Comparison of ENCODE assay signal across 10 mouse cellular contexts in the genomic region with DNA sequence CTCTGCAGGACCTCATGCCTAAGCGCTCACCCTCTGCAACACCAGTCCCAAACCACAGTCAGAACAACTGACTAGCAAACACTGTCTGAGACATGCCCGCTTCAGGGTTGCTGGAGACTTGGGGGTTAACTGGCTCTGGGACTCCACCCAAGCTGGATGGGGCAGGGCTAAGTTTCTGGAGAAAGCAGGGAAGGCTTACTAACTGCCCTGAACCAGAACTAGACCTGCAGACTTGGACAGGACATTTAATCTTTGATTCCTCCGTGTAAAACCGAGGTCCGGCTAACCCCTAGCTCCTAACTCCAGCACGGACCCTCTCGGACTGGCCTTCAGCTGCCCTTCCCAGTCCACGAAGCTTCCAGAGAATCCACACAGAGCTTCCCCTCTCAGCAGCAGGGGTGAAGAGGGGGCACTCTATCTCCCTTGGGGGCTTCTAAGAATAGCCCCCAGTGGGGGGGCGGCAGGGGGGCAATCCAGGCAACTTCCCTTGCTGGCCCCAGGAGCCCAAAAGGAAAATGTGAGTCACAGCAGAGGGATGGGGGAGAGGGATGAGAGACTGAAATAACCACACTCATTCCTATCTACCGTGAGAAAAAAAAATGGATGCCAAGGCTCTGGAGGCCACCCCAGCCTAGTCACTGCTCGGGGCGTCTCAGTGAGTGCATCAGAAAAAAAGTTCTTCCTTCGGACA. TPM values are rescaled to one million over a fixed set of nuclear protein-coding genes. Genes with fewer than 3 reads are reported as not detected.
DNase-seq lines count a peak whose midpoint lies in the region; ATAC-seq and TF ChIP-seq lines count a peak whose summit lies in the region.
"Had no signal": no experiment of that assay in that cellular context is flagged by ENCODE, and none has a peak within 500 bp of the region (broad histone marks: within the 10 kb centered on the region; RNA-seq: fewer than 3 reads in every experiment).

No protein-coding gene starts in this region.

- H3K9me3 ChIP-seq in intestine, embryonic 14.5 days (ENCODE audit: control insufficient read depth, low read length): no peaks in the 10 kb centered on the region

- WGBS in intestine, embryonic 14.5 days: 53% methylated on average over 13 of the region's 13 CpGs

- H3K4me1 ChIP-seq in intestine, embryonic 14.5 days (replicated peaks; ENCODE audit: control insufficient read depth, insufficient read depth, low read length): peaks cover 44% of the 10 kb centered on the region

- no peaks in the 10 kb centered on the region for H3K27me3 ChIP-seq in intestine, embryonic 14.5 days (replicated peaks; ENCODE audit: control insufficient read depth, insufficient read depth, low read length)

- ATAC-seq in intestine, embryonic 14.5 days (replicated peaks; ENCODE audit: low FRiP score, low TSS enrichment, low read depth): no peak; the same call in 1 of the 2 replicates
- ATAC-seq in megakaryocyte-erythroid progenitor cell, adult 5-6 weeks (replicated peaks; ENCODE audit: low FRiP score, low TSS enrichment, poor library complexity, severe bottlenecking): peak; percentile 58

- intact Hi-C loops in gastrocnemius, adult 2 months (cut with DNase I): no loop called here
- intact Hi-C loops in left cerebral cortex, postnatal 4 days (cut with DNase I): no loop called here

- H3K4me2 ChIP-seq in intestine, embryonic 14.5 days (ENCODE audit: low read length): peak overlapping the region; percentile 45

- peak overlapping the region; percentile 23 for H3K9ac ChIP-seq in intestine, embryonic 14.5 days (ENCODE audit: low read length)

- peak overlapping the region; percentile 90 for H3K27ac ChIP-seq in gastrocnemius, adult 2 months
- peak overlapping the region; percentile 58 for H3K27ac ChIP-seq in intestine, embryonic 14.5 days (ENCODE audit: low read depth)

- peaks cover 67% of the 10 kb centered on the region for H3K36me3 ChIP-seq in intestine, embryonic 14.5 days (ENCODE audit: control insufficient read depth, insufficient read depth, low read length)

- TF ChIP-seq CTCF in gastrocnemius, adult 2 months (IDR thresholded peaks at IDR 0.05): no peak

- peak; percentile 49 for DNase-seq in urinary bladder, postnatal 14 days (ENCODE audit: low spot score)
- DNase-seq in urinary bladder, adult 2 months (ENCODE audit: low spot score): no peak
- peak; percentile 74 for DNase-seq in gastrocnemius, adult 2 months
- no peak for DNase-seq in intestine, embryonic 14.5 days (ENCODE audit: low spot score)
- no peak for DNase-seq in embryo, embryonic 9.5 days (ENCODE audit: extremely low spot score)
- no peak for DNase-seq in left cerebral cortex, postnatal 4 days
- DNase-seq in T-cell, adult 2 months (ENCODE audit: low spot score): no peak

- H3K4me3 ChIP-seq in gastrocnemius, adult 2 months: peak overlapping the region; percentile 67
- peak overlapping the region; percentile 18; the same call in 1 of the 2 replicates for H3K4me3 ChIP-seq in intestine, embryonic 14.5 days (ENCODE audit: low read depth, low read length)

RNA-seq across cellular contexts. Expression of gene Adcy6, which starts 7.5 kb away (rescaled TPM):
- 43.2 and 53.3 TPM in 2 replicates for polyA plus RNA-seq in urinary bladder, adult 2 months (2012; rRNA removed)
- 10 to 100 TPM; 22.8 to 23.1 TPM for total RNA-seq in gastrocnemius, adult 2 months (2021)
- polyA plus RNA-seq in intestine, embryonic 14.5 days (2014; fragmentation: Nextera tagmentation; extraction: Ambion mirVana): 19.8 and 21.9 TPM in 2 replicates
- 55.8 and 57.2 TPM in 2 replicates for total RNA-seq in megakaryocyte-erythroid progenitor cell, adult 5-6 weeks (2014; fragmentation: Nextera tagmentation)
- total RNA-seq in megakaryocyte-erythroid progenitor cell, adult 5-6 weeks (2017): 28.8 and 45.9 TPM in 2 replicates
- total RNA-seq in left cerebral cortex, postnatal 4 days (2021): 10 to 100 TPM; 55.1 to 56.6 TPM

RNA-seq across cellular contexts. Expression of gene Cacnb3, which starts 28.3 kb away (rescaled TPM):
- 75.2 and 79.8 TPM in 2 replicates for polyA plus RNA-seq in urinary bladder, adult 2 months (2012; rRNA removed)
- total RNA-seq in gastrocnemius, adult 2 months (2021): 1 to 10 TPM; 1.8 to 2.2 TPM
- 31.5 and 34.8 TPM in 2 replicates for polyA plus RNA-seq in intestine, embryonic 14.5 days (2014; fragmentation: Nextera tagmentation; extraction: Ambion mirVana)
- total RNA-seq in megakaryocyte-erythroid progenitor cell, adult 5-6 weeks (2014; fragmentation: Nextera tagmentation): not detected in 2 replicates
- total RNA-seq in megakaryocyte-erythroid progenitor cell, adult 5-6 weeks (2017): not detected in 2 replicates
- total RNA-seq in left cerebral cortex, postnatal 4 days (2021): 100 to 1,000 TPM; 213 to 226 TPM
- total RNA-seq: neutrophil, adult 5-6 weeks had no signal

RNA-seq across cellular contexts. Expression of gene 4930415O20Rik, which starts 31.5 kb away (rescaled TPM):
- polyA plus RNA-seq in urinary bladder, adult 2 months (2012; rRNA removed): not detected in 2 replicates
- 1 to 10 TPM in 1 of 2 experiments, not detected in 1; 1.2 TPM for total RNA-seq in gastrocnemius, adult 2 months (2021)
- 0.35 and 0.59 TPM in 2 replicates for polyA plus RNA-seq in intestine, embryonic 14.5 days (2014; fragmentation: Nextera tagmentation; extraction: Ambion mirVana)
- total RNA-seq in megakaryocyte-erythroid progenitor cell, adult 5-6 weeks (2014; fragmentation: Nextera tagmentation): not detected in 2 replicates
- not detected in 2 replicates for total RNA-seq in megakaryocyte-erythroid progenitor cell, adult 5-6 weeks (2017)
- total RNA-seq in left cerebral cortex, postnatal 4 days (2021): not detected
- total RNA-seq: neutrophil, adult 5-6 weeks had no signal
- polyA plus RNA-seq: cortical plate, adult 2 months had no signal

RNA-seq across cellular contexts. Expression of gene Ccnt1, which starts 31.6 kb away (rescaled TPM):
- 14.3 and 16.4 TPM in 2 replicates for polyA plus RNA-seq in urinary bladder, adult 2 months (2012; rRNA removed)
- 10 to 100 TPM; 20.4 to 20.5 TPM for total RNA-seq in gastrocnemius, adult 2 months (2021)
- 48.7 and 52.6 TPM in 2 replicates for polyA plus RNA-seq in intestine, embryonic 14.5 days (2014; fragmentation: Nextera tagmentation; extraction: Ambion mirVana)
- 66.8 and 70.7 TPM in 2 replicates for total RNA-seq in megakaryocyte-erythroid progenitor cell, adult 5-6 weeks (2014; fragmentation: Nextera tagmentation)
- 80.8 and 88.3 TPM in 2 replicates for total RNA-seq in megakaryocyte-erythroid progenitor cell, adult 5-6 weeks (2017)
- 10 to 100 TPM; 51.5 to 61.1 TPM for total RNA-seq in left cerebral cortex, postnatal 4 days (2021)

Comparison
In these comparisons a context has a peak if more than half of its experiments do, and no peak if none do; other contexts are left out.
1. DNase-seq: peak in urinary bladder, postnatal 14 days (single experiment) and gastrocnemius, adult 2 months (single experiment); none in urinary bladder, adult 2 months (single experiment), intestine, embryonic 14.5 days (single experiment), embryo, embryonic 9.5 days (single experiment), left cerebral cortex, postnatal 4 days (single experiment) and T-cell, adult 2 months (single experiment).
2. RNA of gene Cacnb3, which starts 28.3 kb away (total RNA-seq): 213 to 226 TPM in left cerebral cortex, postnatal 4 days; 1.8 to 2.2 TPM in gastrocnemius, adult 2 months and not detected in megakaryocyte-erythroid progenitor cell, adult 5-6 weeks; every median in the first group is over 10 times any median in the second.